Mouse (Mus musculus) ES-Bruce4 (cell line): Measurements from ENCODE around the gene Dync1li2.

Source experiments
- CTCF ChIP-seq: IDR thresholded peaks from one replicate; pipeline ENCODE4 v1.8.1; 2011; ENCODE audit warnings: low read depth, low read length
- EP300 ChIP-seq: IDR thresholded peaks from 2 replicates; pipeline ENCODE4 v1.6.1; 2011; ENCODE audit warnings: low read depth, low read length; ENCODE audit not compliant: insufficient read depth
- POLR2A ChIP-seq: IDR thresholded peaks from one replicate; pipeline ENCODE4 v1.8.1; 2011; ENCODE audit warnings: low read length; ENCODE audit not compliant: insufficient read depth

GRCm38 (mm10) chr8:104386693-104387092 is 56.2 kb downstream of the Dync1li2 start:
- TF ChIP-seq CTCF (no peak), POLR2A (no peak), EP300 (no peak)
